Mouse (Mus musculus): Measurements from ENCODE around the gene Ralgps1. TPM values are rescaled to one million over a fixed set of nuclear protein-coding genes. Genes with fewer than 3 reads are reported as not detected.

The Ralgps1 gene
- total and polyA plus RNA-seq, 3 experiments = 0.89 to 2.6 TPM; not detected in 1

- no peak for DNase-seq (ENCODE audit: low read depth, low spot score)
- peaks cover 0 to 6% of the 10 kb centered on the region in 2 experiments; a peak in 3 of 4 replicates for H3K4me1 ChIP-seq (ENCODE audit: control insufficient read depth in 1 of 2, insufficient read depth in 2 of 2, low read length in 2 of 2)
- TF ChIP-seq CTCF (IDR thresholded peaks at IDR 0.05 in 2 of 3, conservative IDR thresholded peaks at IDR 0.05 in 1 of 3; ENCODE audit: control insufficient read depth in 1 of 3, insufficient read depth in 1 of 3, low read depth in 2 of 3, low read length in 3 of 3, poor library complexity in 1 of 3, severe bottlenecking in 1 of 3) (no peak), EP300 (IDR thresholded peaks at IDR 0.05; ENCODE audit: low read depth in 1 of 2, low read length in 2 of 2) (no peak), TAL1 (IDR thresholded peaks at IDR 0.05; ENCODE audit: low read length) (no peak), RAD21 (IDR thresholded peaks at IDR 0.05; ENCODE audit: low read depth, low read length) (no peak), NELFE (IDR thresholded peaks at IDR 0.05; ENCODE audit: low read depth, low read length) (no peak), UBTF (IDR thresholded peaks at IDR 0.05; ENCODE audit: borderline replicate concordance, insufficient read depth, low read depth, low read length) (no peak), ZC3H11A (IDR thresholded peaks at IDR 0.05; ENCODE audit: low read depth, low read length) (no peak), USF1 (IDR thresholded peaks at IDR 0.05; ENCODE audit: low read depth, low read length) (no peak), MYB (IDR thresholded peaks at IDR 0.05; ENCODE audit: low read depth, low read length) (no peak), TCF12 (IDR thresholded peaks at IDR 0.05; ENCODE audit: low read depth, low read length) (no peak), BHLHE40 (IDR thresholded peaks at IDR 0.05; ENCODE audit: borderline replicate concordance, low read depth, low read length) (no peak), POLR2A (IDR thresholded peaks at IDR 0.05; ENCODE audit: control insufficient read depth in 1 of 2, insufficient read depth in 1 of 2, low read depth in 1 of 2, low read length in 2 of 2, poor library complexity in 1 of 2) (no peak), NRF1 (IDR thresholded peaks at IDR 0.05; ENCODE audit: insufficient read depth, low read depth, low read length, poor library complexity, severe bottlenecking) (no peak), MAFK (IDR thresholded peaks at IDR 0.05; ENCODE audit: borderline replicate concordance, low read depth, low read length) (no peak), POLR2AphosphoS5 (IDR thresholded peaks at IDR 0.05; ENCODE audit: borderline replicate concordance, low read depth, low read length) (no peak)
- no peak overlapping the region for H3K9ac ChIP-seq (ENCODE audit: control insufficient read depth, low read depth, low read length, poor library complexity, severe bottlenecking)
- peaks cover 0 to 2% of the 10 kb centered on the region in 2 experiments; a peak in 2 of 4 replicates for H3K36me3 ChIP-seq (ENCODE audit: control insufficient read depth in 1 of 2, insufficient read depth in 2 of 2, low read length in 2 of 2)
- H3K79me2 ChIP-seq (ENCODE audit: control insufficient read depth, insufficient read depth, low read length, poor library complexity) = no peaks in the 10 kb centered on the region
- H3K27me3 ChIP-seq (ENCODE audit: control insufficient read depth in 1 of 2, insufficient read depth in 2 of 2, low read length in 2 of 2) = no peaks in the 10 kb centered on the region
- H3K9me3 ChIP-seq (replicated peaks; ENCODE audit: insufficient read depth, low read length) = no peaks in the 10 kb centered on the region
- H3K4me3 ChIP-seq (ENCODE audit: control insufficient read depth in 1 of 2, insufficient read depth in 1 of 2, low read depth in 2 of 2, low read length in 2 of 2) = no peak overlapping the region
- H3K27ac ChIP-seq (ENCODE audit: control insufficient read depth, low read depth, low read length) = no peak overlapping the region
Measured at GRCm38 (mm10) chr2:33248549-33248948, 122.7 kb downstream of the Ralgps1 start.

DNA sequence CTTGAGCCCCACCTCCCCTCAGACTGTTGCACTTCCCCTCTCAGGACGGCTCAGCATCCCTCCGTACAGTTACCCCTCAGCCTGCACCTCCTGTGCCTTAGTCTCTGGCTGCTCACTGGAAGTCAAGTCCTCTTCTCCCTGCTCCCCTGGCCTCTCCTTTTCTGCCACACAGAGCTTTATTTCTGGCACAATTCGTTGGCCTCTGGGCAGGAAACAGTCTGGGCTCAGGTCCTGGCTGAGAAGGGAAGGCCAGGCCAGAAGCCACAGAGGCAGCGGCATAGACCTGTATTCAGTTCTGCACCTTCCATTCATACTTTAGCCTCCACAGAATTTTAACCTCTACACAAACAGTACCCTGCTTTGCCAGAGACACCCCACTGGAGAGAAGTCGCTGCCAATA is 124.4 kb downstream of the Ralgps1 start:
- Histone ChIP-seq H3K9me3 (replicated peaks; ENCODE audit: insufficient read depth, low read length) (no peaks in the 10 kb centered on the region), H3K4me3 (ENCODE audit: control insufficient read depth in 1 of 2, insufficient read depth in 1 of 2, low read depth in 2 of 2, low read length in 2 of 2) (no peak overlapping the region), H3K36me3 (ENCODE audit: control insufficient read depth in 1 of 2, insufficient read depth in 2 of 2, low read length in 2 of 2) (peaks cover 0 to 2% of the 10 kb centered on the region in 2 experiments; a peak in 2 of 4 replicates), H3K4me1 (ENCODE audit: control insufficient read depth in 1 of 2, insufficient read depth in 2 of 2, low read length in 2 of 2) (peaks cover 0 to 4% of the 10 kb centered on the region in 2 experiments; a peak in 2 of 4 replicates), H3K9ac (ENCODE audit: control insufficient read depth, low read depth, low read length, poor library complexity, severe bottlenecking) (no peak overlapping the region), H3K79me2 (ENCODE audit: control insufficient read depth, insufficient read depth, low read length, poor library complexity) (no peaks in the 10 kb centered on the region), H3K27me3 (ENCODE audit: control insufficient read depth in 1 of 2, insufficient read depth in 2 of 2, low read length in 2 of 2) (no peaks in the 10 kb centered on the region), H3K27ac (ENCODE audit: control insufficient read depth, low read depth, low read length) (no peak overlapping the region)
- no peak for DNase-seq (ENCODE audit: low read depth, low spot score)
- TF ChIP-seq USF2 (IDR thresholded peaks at IDR 0.05; ENCODE audit: borderline replicate concordance in 1 of 2, insufficient read depth in 1 of 2, low read depth in 1 of 2, low read length in 2 of 2) = no peak
- TF ChIP-seq BHLHE40 (IDR thresholded peaks at IDR 0.05; ENCODE audit: borderline replicate concordance, low read depth, low read length) = no peak
- no peak for TF ChIP-seq UBTF (IDR thresholded peaks at IDR 0.05; ENCODE audit: borderline replicate concordance, insufficient read depth, low read depth, low read length)

Data from MEL (cell line).